Mouse (Mus musculus): Measurements from ENCODE around the gene Atg14. TPM values are rescaled to one million over a fixed set of nuclear protein-coding genes. Genes with fewer than 3 reads are reported as not detected.
"Not testable (repeated sequence)": the region's sequence is repeated elsewhere in the genome, so short reads cannot be mapped to it uniquely, and the experiment has no call there.

Gene Atg14
- total RNA-seq (2018; cell fraction: chromatin; rRNA removed): 10 to 100 TPM in 24 of 26 experiments, 1 to 10 TPM in 2; 7.9 to 42.0 (median 21.3) TPM
- total RNA-seq (2018; cell fraction: cytosol; rRNA removed): 10 to 100 TPM in 19 of 26 experiments, 1 to 10 TPM in 7; 6.0 to 17.0 (median 12.2) TPM
- total RNA-seq (2018; cell fraction: nucleus; rRNA removed): 10 to 100 TPM in 23 of 26 experiments, 1 to 10 TPM in 3; 8.3 to 33.2 (median 13.8) TPM
- polyA plus RNA-seq (2018): 8.9 to 13.0 TPM (median 10.3 TPM) in 3 replicates

DNA sequence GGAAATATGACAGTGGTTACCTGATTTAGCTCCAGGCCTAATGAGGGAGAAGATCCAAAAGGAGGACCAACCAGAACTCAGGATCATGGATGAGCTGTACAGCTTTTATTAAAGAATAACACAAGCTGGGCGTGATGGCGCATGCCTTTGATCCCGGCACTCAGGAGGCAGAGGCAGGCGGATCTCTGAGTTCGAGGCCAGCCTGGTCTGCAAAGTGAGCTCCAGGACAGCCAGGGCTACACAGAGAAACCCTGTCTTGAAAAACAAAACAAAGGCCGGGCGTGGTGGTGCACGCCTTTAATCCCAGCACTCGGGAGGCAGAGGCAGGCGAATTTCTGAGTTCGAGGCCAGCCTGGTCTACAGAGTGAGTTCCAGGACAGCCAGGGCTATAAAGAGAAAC, at the start of gene Atg14:
Gene Atg14, minus strand, starts transcription at position 101 of the 400 bp plus-strand sequence.
- not testable (repeated sequence) for H3K36me3 ChIP-seq (ENCODE audit: inconsistent target); H3K27ac ChIP-seq; H3K4me3 ChIP-seq (ENCODE audit: inconsistent target)
- WGBS (ENCODE audit: missing documents): 98% methylated on average over 5 of the region's 11 CpGs
- peaks cover 26% of the 10 kb centered on the region for H3K79me2 ChIP-seq (ENCODE audit: inconsistent target)

DNA sequence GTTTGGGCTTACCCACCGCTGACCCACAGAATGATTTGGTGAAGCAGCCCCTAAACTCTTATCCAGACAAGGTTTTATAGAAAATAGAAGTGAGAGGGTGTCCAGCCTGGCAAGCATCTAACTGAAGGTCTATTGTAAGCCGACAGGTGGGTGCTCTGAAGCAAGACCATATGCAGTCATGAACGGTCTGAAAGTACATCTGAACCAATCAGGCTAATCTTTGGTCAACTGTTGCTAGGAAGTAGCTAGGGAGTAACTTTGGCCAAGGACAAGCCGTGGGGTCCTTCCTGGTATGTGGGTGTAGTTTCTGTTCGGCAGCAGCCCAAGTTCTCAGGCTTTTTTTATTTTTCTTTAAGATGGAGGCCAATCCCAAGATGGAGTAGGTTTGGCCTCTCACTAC, 48.4 kb upstream of the Atg14 start:
- no peak overlapping the region for H3K27ac ChIP-seq
- H3K4me3 ChIP-seq (ENCODE audit: inconsistent target): no peak overlapping the region
- 86% methylated on average over 5 of the region's 5 CpGs for WGBS (ENCODE audit: missing documents)
- H3K36me3 ChIP-seq (ENCODE audit: inconsistent target): no peaks in the 10 kb centered on the region
- H3K79me2 ChIP-seq (ENCODE audit: inconsistent target): no peaks in the 10 kb centered on the region

DNA sequence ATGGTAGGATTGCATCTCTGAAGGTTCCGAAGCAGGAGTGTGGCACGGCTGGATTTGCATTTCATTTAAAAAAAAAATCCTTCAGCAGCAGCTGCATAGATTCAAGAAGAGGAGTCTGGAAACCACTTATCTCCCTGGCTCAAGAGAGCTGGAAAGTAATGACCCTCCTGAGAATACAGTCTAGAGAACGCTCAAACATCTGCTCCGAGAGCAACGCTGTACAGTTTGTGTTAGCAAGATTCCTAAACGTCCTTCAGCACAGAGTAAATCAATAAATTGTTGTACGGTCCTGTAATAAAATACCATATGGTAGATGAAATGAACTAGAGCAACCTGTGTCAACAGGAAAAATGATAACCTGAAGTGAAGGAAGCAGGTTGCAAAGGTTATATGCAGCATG, 42.8 kb upstream of the Atg14 start:
- WGBS (ENCODE audit: missing documents): 86% methylated on average over 7 of the region's 7 CpGs
- no peak overlapping the region for H3K4me3 ChIP-seq (ENCODE audit: inconsistent target)

DNA sequence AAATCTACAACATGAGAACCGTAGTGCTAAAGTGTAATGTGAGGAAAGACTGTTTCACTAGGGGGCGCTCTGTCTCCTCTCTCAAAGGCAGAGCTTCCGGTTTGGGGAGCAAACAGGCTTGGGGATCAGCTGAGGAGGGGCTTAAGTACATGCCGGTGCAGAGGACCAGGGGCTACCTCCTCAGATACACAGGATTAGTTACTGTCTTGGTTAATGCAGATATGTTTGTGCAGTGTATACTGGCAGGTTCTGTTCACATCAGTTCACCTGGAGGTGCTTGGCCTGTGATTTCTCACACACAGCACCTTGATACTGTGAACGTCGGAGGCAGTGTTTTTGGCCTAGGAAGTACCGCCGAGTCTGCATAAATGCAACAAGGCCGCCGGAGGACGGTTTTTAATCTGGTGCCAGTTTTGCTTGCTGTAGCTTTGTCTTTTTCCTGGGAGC, 27.5 kb upstream of the Atg14 start:
- no peak overlapping the region for H3K4me3 ChIP-seq (ENCODE audit: inconsistent target)
- 46% methylated on average over 11 of the region's 11 CpGs for WGBS (ENCODE audit: missing documents)
- no peaks in the 10 kb centered on the region for H3K79me2 ChIP-seq (ENCODE audit: inconsistent target)
- no peak overlapping the region for H3K27ac ChIP-seq
- H3K36me3 ChIP-seq (ENCODE audit: inconsistent target): no peaks in the 10 kb centered on the region

More for the DNA sequence above, 42.8 kb upstream of the Atg14 start:
- Histone ChIP-seq H3K36me3 (ENCODE audit: inconsistent target) (no peaks in the 10 kb centered on the region), H3K79me2 (ENCODE audit: inconsistent target) (no peaks in the 10 kb centered on the region), H3K27ac (no peak overlapping the region)

DNA sequence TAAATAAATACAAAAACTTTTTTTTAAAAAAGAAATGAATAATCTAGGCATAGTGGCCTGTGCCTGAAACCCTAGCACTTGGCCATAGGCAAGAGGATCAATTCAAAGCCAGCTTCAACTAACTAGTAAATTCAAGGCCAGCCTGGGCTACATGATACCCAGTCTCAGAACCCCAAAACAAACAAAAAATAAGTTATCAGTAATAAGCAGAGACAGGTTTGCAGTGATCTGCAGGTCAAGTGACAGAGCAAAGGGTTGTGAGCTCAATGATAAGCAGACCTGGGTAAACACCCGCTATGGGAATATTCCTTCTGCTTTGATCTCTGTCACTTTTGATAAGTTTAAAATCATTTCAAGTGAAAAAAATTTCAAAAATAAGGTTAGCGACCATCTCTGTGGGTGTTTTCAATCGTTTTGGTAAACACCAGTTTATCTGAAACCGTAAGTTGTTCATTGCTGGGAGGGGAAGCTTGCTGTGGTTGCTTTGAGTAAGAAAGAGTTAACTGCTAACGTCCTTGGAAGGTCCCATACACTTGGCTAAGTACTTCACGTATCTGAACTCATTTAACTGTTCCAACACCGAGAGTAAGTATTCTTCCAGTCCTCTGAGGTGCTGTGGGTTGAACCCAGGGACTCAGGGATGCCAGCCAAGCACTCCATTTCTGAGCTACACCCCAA, 24.1 kb upstream of the Atg14 start:
- H3K4me3 ChIP-seq (ENCODE audit: inconsistent target): no peak overlapping the region
- no peak overlapping the region for H3K27ac ChIP-seq
- no peaks in the 10 kb centered on the region for H3K79me2 ChIP-seq (ENCODE audit: inconsistent target)
- 67% methylated on average over 7 of the region's 7 CpGs for WGBS (ENCODE audit: missing documents)
- no peaks in the 10 kb centered on the region for H3K36me3 ChIP-seq (ENCODE audit: inconsistent target)

DNA sequence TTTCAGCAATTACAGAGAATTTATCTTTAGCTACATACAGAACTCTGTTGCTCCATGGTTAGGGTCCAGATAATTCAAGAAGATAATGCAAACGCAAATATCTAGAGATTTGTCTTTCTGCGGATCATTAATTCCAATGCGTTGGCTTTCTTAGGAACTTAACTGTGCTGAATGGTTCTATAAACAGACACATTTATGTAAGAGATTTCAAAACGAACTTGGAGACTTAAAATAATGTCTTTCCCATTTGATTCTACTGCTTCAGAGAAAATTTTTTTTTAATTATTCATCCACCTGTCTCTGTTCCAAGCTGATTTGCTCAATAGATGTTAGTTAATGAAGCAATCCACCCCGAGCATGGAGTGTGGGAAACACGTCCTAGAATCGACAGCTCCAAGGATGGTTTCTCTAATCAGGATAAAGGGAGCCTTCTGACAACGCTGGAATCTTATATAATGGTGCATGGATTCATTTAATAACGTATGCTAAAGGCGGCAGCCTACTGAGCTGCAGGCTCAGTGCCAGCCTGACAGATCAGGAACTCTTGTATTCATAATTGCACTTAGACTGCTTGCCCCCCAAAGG, 20.0 kb upstream of the Atg14 start:
- WGBS (ENCODE audit: missing documents): 82% methylated on average over 10 of the region's 10 CpGs
- Histone ChIP-seq H3K4me3 (ENCODE audit: inconsistent target) (no peak overlapping the region), H3K79me2 (ENCODE audit: inconsistent target) (no peaks in the 10 kb centered on the region), H3K36me3 (ENCODE audit: inconsistent target) (no peaks in the 10 kb centered on the region), H3K27ac (no peak overlapping the region)

DNA sequence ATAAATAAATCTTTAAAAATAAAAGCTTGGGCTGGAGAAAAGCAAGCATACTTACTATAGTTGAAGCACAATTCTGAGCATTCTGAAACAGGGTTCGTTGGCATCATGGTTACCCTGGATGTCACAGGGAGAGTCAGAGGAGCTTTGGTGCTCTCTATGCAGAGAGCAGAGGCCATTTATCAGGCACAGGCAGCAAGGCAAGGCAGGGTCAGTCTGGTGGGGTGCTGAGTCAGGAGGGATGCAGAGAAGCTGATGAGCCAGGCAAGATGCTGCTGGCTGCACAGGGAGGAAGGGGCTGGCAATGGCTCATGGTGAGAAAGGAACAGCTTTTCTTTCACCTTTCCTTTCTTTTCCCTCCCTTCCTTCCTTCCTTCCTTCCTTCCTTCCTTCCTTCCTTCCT, 19.0 kb upstream of the Atg14 start:
- Histone ChIP-seq H3K4me3 (ENCODE audit: inconsistent target) (no peak overlapping the region), H3K79me2 (ENCODE audit: inconsistent target) (no peaks in the 10 kb centered on the region), H3K36me3 (ENCODE audit: inconsistent target) (no peaks in the 10 kb centered on the region), H3K27ac (no peak overlapping the region)
- 100% methylated on average over 1 of the region's 1 CpGs for WGBS (ENCODE audit: missing documents)

DNA sequence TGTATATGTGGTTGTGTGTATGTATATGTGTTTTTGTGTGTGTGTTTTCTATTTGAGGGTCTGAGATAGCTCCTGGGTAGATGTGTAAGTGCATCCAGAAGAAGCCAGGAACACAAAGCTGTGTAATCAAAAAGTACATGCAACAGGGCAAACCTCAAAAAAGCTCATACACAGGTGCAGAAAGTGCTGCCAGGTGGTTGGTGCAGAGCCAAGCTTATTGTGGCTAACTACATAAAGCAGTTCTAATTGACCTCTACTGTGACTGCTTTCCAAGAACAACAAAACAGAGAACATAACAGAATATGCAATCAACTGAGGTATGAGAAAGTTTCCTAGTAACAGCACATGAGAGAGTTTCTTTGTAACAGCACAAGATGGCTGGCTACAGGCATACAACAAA, 13.9 kb upstream of the Atg14 start:
- Histone ChIP-seq H3K27ac (no peak overlapping the region), H3K36me3 (ENCODE audit: inconsistent target) (no peaks in the 10 kb centered on the region), H3K4me3 (ENCODE audit: inconsistent target) (no peak overlapping the region), H3K79me2 (ENCODE audit: inconsistent target) (no peaks in the 10 kb centered on the region)

DNA sequence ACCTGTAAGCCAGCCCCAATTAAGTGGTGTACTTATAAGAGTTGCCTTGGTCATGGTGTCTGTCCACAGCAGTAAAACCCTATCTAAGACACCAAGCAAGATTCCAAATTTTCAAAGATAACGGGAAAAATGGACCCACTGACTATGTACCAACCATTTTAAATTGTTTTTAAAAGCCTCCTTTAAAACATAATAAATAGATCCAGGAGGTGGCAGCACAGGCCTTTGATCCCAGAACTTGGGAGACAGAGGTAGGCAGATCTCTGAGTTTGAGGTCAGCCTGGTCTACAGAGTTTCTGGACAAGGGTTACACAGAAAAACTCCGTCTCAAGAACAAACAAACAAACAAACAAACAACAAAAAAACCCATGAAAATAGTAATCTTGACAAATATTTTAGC, 11.2 kb upstream of the Atg14 start:
- 68% methylated on average over 2 of the region's 2 CpGs for WGBS (ENCODE audit: missing documents)
- Histone ChIP-seq H3K4me3 (ENCODE audit: inconsistent target) (no peak overlapping the region), H3K79me2 (ENCODE audit: inconsistent target) (no peaks in the 10 kb centered on the region), H3K36me3 (ENCODE audit: inconsistent target) (no peaks in the 10 kb centered on the region), H3K27ac (no peak overlapping the region)

DNA sequence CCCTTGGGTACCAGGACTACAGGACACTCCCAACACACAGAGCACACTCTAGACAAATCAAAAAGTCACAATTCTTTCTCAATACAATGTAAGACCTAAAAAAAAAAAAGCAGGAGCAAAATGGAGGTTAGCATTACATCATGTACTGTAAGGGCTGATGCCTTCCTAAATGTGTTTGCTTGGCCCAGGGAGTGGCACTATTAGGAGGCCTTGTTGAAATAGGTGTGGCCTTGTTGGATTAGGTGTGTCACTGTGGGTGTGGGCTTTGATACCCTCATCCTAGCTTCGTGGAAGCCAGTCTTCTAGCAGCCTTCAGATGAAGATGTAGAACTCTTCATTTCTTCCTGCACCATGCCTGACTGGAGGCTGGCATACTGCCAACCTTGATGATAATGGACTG, 10.8 kb upstream of the Atg14 start:
- no peaks in the 10 kb centered on the region for H3K79me2 ChIP-seq (ENCODE audit: inconsistent target)
- no peak overlapping the region for H3K27ac ChIP-seq
- 60% methylated on average over 1 of the region's 1 CpGs for WGBS (ENCODE audit: missing documents)
- H3K36me3 ChIP-seq (ENCODE audit: inconsistent target): no peaks in the 10 kb centered on the region
- no peak overlapping the region for H3K4me3 ChIP-seq (ENCODE audit: inconsistent target)

DNA sequence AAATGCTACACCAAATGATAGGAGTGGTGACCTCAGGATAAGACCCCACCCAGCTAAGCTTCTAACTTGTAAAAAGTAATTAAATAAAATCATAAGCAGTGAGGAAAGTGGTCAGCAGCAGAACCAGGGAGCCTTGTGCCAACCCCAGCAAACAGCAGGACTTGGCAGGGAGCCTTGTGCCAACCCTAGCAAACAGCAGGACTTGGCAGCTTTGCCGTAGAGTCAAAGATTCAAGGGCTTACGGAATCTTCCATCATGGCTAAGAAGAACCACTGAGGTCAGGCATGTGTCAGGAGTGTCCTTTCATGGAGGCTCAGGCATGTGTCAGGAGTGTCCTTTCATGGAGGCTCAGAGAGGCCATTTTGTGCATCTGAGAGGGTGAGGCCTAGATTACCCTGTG, 7.6 kb upstream of the Atg14 start:
- Histone ChIP-seq H3K4me3 (ENCODE audit: inconsistent target) (no peak overlapping the region), H3K79me2 (ENCODE audit: inconsistent target) (no peaks in the 10 kb centered on the region), H3K36me3 (ENCODE audit: inconsistent target) (no peaks in the 10 kb centered on the region), H3K27ac (no peak overlapping the region)
- 95% methylated on average over 2 of the region's 2 CpGs for WGBS (ENCODE audit: missing documents)

DNA sequence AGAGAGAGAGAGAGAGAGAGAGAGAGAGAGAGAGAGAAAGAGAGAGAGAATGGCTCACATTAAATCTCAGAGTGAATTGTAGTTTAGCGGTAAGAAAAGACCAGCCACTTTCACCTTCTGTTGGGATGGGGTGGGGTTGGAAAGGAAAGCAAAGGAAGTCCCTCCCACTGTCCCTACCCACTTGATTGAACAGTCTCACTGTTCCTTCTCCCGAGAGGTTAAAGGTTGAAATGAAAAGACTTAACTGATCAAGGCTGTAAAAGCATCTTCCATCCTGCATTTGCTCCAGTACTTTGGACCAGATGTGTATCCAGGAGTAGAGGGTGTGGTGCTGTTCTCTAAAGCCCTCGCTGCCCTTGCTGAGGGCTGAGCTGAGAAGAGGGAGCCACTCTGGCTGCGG, 6.2 kb upstream of the Atg14 start:
- Histone ChIP-seq H3K79me2 (ENCODE audit: inconsistent target) (no peaks in the 10 kb centered on the region), H3K27ac (no peak overlapping the region), H3K4me3 (ENCODE audit: inconsistent target) (no peak overlapping the region), H3K36me3 (ENCODE audit: inconsistent target) (no peaks in the 10 kb centered on the region)
- 74% methylated on average over 4 of the region's 4 CpGs for WGBS (ENCODE audit: missing documents)

DNA sequence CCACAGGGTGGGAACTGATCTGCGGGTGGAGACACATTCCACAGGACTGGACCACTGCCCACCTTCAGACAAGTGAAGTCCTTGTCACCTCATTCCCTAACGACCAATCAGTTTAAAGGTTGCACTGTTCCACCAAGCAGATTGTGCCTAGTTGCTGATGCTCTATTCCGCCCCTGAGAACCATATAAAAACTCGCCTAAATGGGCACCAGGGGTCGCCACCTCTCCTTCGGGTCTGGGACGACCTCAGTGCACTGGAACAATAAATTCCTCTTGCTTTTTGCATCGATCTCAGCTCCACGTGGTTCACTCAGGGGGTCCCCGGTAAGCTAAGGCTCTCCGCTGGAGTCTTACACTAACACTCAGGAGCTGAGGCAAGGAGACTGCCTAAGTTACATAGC, 4.3 kb upstream of the Atg14 start:
- Histone ChIP-seq H3K36me3 (ENCODE audit: inconsistent target) (no peaks in the 10 kb centered on the region), H3K27ac (no peak overlapping the region), H3K79me2 (ENCODE audit: inconsistent target) (no peaks in the 10 kb centered on the region), H3K4me3 (ENCODE audit: inconsistent target) (no peak overlapping the region)
- 90% methylated on average over 7 of the region's 11 CpGs for WGBS (ENCODE audit: missing documents)

DNA sequence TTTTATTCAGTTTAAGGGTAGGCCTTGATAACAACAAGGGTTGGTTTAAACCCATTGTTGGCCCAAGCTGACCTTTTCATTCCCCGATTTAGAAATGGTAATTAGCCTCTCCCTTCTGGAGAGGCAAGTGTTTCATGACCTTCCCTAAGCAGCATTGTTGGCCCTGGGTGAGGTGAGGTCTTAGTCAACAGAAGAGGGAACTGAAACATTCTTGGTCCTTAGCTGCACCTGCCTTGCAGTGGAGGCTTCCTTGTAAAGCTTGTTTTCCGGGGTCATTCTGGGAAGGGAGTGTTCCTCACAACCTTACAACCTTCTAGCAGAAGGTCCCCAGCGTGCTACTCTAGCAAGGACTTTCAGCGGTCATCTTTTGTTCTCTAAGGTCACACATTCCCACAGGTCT, 2.3 kb upstream of the Atg14 start:
- 95% methylated on average over 4 of the region's 4 CpGs for WGBS (ENCODE audit: missing documents)
- no peak overlapping the region for H3K4me3 ChIP-seq (ENCODE audit: inconsistent target)
- H3K27ac ChIP-seq: no peak overlapping the region

DNA sequence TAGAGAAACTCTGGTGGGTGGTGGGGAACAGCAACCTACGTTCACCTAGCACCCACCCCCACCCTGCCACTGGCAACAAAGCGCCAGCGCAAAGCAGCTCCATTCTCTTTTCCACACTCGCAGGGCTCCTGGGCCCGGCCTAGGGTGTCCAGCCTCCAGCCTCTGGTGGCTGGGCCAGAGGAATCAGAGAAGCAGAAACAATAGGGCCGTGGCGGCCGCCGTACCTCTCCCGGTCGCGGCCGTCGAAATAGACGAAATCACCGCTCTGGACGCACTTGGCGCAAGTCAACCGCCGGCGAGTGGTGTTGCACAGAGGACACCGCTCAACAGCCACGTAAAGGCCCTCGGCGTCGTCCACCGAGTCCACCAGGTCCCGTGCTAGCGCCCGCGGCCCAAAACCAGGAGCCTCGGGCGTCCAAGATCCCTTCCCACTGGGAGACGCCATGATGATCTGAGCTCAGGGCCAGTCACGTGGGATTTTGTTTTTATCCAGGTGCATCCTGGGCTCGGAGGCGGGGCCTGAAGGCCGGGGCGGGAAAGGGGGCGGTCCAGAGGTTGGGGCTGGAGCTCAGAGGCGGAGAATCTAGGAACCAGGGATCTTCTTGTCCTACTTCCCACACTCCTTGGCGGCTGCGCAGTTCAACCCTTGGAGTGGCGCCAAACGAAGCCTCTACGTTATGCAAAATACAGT, 2.3 kb downstream of the Atg14 start:
- under 1% methylated on average over 45 of the region's 46 CpGs for WGBS (ENCODE audit: missing documents)
- H3K27ac ChIP-seq: peak overlapping the region; percentile 48
- peak overlapping the region; percentile 92 for H3K4me3 ChIP-seq (ENCODE audit: inconsistent target)
- peaks cover 49% of the 10 kb centered on the region for H3K79me2 ChIP-seq (ENCODE audit: inconsistent target)
- H3K36me3 ChIP-seq (ENCODE audit: inconsistent target): peaks cover 8% of the 10 kb centered on the region; the same call in 1 of the 2 replicates

More for the DNA sequence above, 2.3 kb upstream of the Atg14 start:
- Histone ChIP-seq H3K36me3 (ENCODE audit: inconsistent target) (no peaks in the 10 kb centered on the region), H3K79me2 (ENCODE audit: inconsistent target) (peaks cover 5% of the 10 kb centered on the region)

Data from macrophage (primary cell).